25 mouse cellular contexts compared by ENCODE assay signal in genomic region chr17:12941543-12942260, GRCm38 (mm10). TPM values are rescaled to one million over a fixed set of nuclear protein-coding genes. Genes with fewer than 3 reads are reported as not detected.
DNase-seq lines count a peak whose midpoint lies in the region; ATAC-seq and TF ChIP-seq lines count a peak whose summit lies in the region.
"Had no signal": no experiment of that assay in that cellular context is flagged by ENCODE, and none has a peak within 500 bp of the region (broad histone marks: within the 10 kb centered on the region; RNA-seq: fewer than 3 reads in every experiment).

No protein-coding gene starts in this region.

- H3K27me3 ChIP-seq in liver, embryonic 12.5 days (replicated peaks): no peaks in the 10 kb centered on the region
- H3K27me3 ChIP-seq in liver, embryonic 11.5 days (replicated peaks; ENCODE audit: control insufficient read depth, insufficient read depth, low read length): no peaks in the 10 kb centered on the region
- no peaks in the 10 kb centered on the region; the same call in 1 of the 2 replicates for H3K27me3 ChIP-seq in testis, adult 2 months (ENCODE audit: control insufficient read depth, insufficient read depth, low read length)
- H3K27me3 ChIP-seq: embryonic facial prominence, embryonic 13.5 days; forebrain, embryonic 15.5 days; heart, embryonic 13.5 days; hindbrain, embryonic 12.5 days; hindbrain, embryonic 15.5 days had no signal

- 73% methylated on average over 8 of the region's 8 CpGs for WGBS in liver, embryonic 12.5 days (ENCODE audit: insufficient replicate concordance)
- 71% methylated on average over 8 of the region's 8 CpGs for WGBS in liver, embryonic 11.5 days

- H3K27ac ChIP-seq in liver, embryonic 12.5 days: no peak overlapping the region
- no peak overlapping the region for H3K27ac ChIP-seq in liver, embryonic 11.5 days (ENCODE audit: low read depth, low read length)
- peak overlapping the region; percentile 80 for H3K27ac ChIP-seq in testis, adult 2 months (ENCODE audit: control insufficient read depth, insufficient read depth, low read depth, low read length)
- H3K27ac ChIP-seq: embryonic facial prominence, embryonic 13.5 days; forebrain, embryonic 12.5 days; forebrain, embryonic 15.5 days; heart, adult 2 months; heart, embryonic 10.5 days; heart, embryonic 13.5 days; hindbrain, embryonic 12.5 days; hindbrain, embryonic 15.5 days had no signal

- DNase-seq in liver, embryonic 11.5 days (ENCODE audit: low spot score): no peak
- DNase-seq in spleen, postnatal 10 days (ENCODE audit: low spot score in 2 of 2): no peak
- no peak for DNase-seq in cerebellum, postnatal 10 days
- DNase-seq: adrenal gland, adult 8-10 months; adrenal gland, postnatal 25 days; cerebellum, adult 11-12 months; cerebellum, adult 8-10 months; cerebellum, postnatal 14 days; gastrocnemius, postnatal 25 days; heart, adult 2 months; heart, postnatal 14 days had no signal

- 0 out of 2 replicates have a peak overlapping the region, but pooled peaks have one; percentile 4 for H3K9ac ChIP-seq in liver, embryonic 12.5 days
- no peak overlapping the region for H3K9ac ChIP-seq in liver, embryonic 11.5 days (ENCODE audit: low read depth, low read length)
- H3K9ac ChIP-seq: embryonic facial prominence, embryonic 13.5 days; forebrain, embryonic 12.5 days; forebrain, embryonic 15.5 days; heart, embryonic 13.5 days; hindbrain, embryonic 12.5 days; hindbrain, embryonic 15.5 days had no signal

- H3K4me3 ChIP-seq in liver, embryonic 12.5 days: no peak overlapping the region
- H3K4me3 ChIP-seq in liver, embryonic 11.5 days (ENCODE audit: low read depth, low read length): no peak overlapping the region
- no peak overlapping the region for H3K4me3 ChIP-seq in testis, adult 2 months (ENCODE audit: control insufficient read depth, low read depth, low read length)
- H3K4me3 ChIP-seq: embryonic facial prominence, embryonic 13.5 days; erythroblast, embryonic 14.5 days; forebrain, embryonic 12.5 days; forebrain, embryonic 15.5 days; heart, adult 2 months; heart, embryonic 10.5 days; hindbrain, embryonic 12.5 days; hindbrain, embryonic 15.5 days had no signal

- H3K4me2 ChIP-seq in liver, embryonic 12.5 days: no peak overlapping the region
- H3K4me2 ChIP-seq in liver, embryonic 11.5 days: no peak overlapping the region
- H3K4me2 ChIP-seq: embryonic facial prominence, embryonic 13.5 days; forebrain, embryonic 12.5 days; forebrain, embryonic 15.5 days; hindbrain, embryonic 12.5 days; hindbrain, embryonic 15.5 days had no signal

- no peak for TF ChIP-seq POLR2A in testis, adult 2 months (IDR thresholded peaks at IDR 0.05; ENCODE audit: control insufficient read depth, low read depth, low read length)

- no peak for ATAC-seq in liver, embryonic 12.5 days
- no peak for ATAC-seq in liver, embryonic 11.5 days (replicated peaks; ENCODE audit: low FRiP score)
- ATAC-seq in megakaryocyte progenitor cell, adult 5-6 weeks (replicated peaks; ENCODE audit: poor library complexity): peak; percentile 18; the same call in 1 of the 2 replicates
- ATAC-seq: CD4-positive, CD25-positive, alpha-beta regulatory T cell, adult 4 months; forebrain, embryonic 15.5 days had no signal

- peaks cover 23% of the 10 kb centered on the region for H3K4me1 ChIP-seq in liver, embryonic 12.5 days
- peaks cover 3% of the 10 kb centered on the region for H3K4me1 ChIP-seq in liver, embryonic 11.5 days (replicated peaks; ENCODE audit: control insufficient read depth, insufficient read depth, low read length)
- H3K4me1 ChIP-seq in testis, adult 2 months (ENCODE audit: control insufficient read depth, insufficient read depth, low read length): peaks cover 14% of the 10 kb centered on the region

- TF ChIP-seq CTCF in testis, adult 2 months (IDR thresholded peaks at IDR 0.05; ENCODE audit: control insufficient read depth, insufficient read depth, insufficient replicate concordance, low read depth, low read length): no peak

- no peaks in the 10 kb centered on the region for H3K9me3 ChIP-seq in liver, embryonic 12.5 days (replicated peaks)
- no peaks in the 10 kb centered on the region for H3K9me3 ChIP-seq in liver, embryonic 11.5 days (ENCODE audit: control insufficient read depth, low read length)
- H3K9me3 ChIP-seq: embryonic facial prominence, embryonic 13.5 days; forebrain, embryonic 12.5 days; forebrain, embryonic 15.5 days; heart, embryonic 10.5 days; heart, embryonic 13.5 days; hindbrain, embryonic 12.5 days; hindbrain, embryonic 15.5 days had no signal

- peaks cover 42% of the 10 kb centered on the region for H3K36me3 ChIP-seq in liver, embryonic 12.5 days
- peaks cover 12% of the 10 kb centered on the region; the same call in 1 of the 2 replicates for H3K36me3 ChIP-seq in liver, embryonic 11.5 days (ENCODE audit: control insufficient read depth, insufficient read depth, low read length)
- H3K36me3 ChIP-seq in testis, adult 2 months (ENCODE audit: control insufficient read depth, insufficient read depth, low read length): no peaks in the 10 kb centered on the region

RNA-seq across cellular contexts. Expression of gene Acat3, which starts 1.3 kb away (rescaled TPM):
- polyA plus RNA-seq in liver, embryonic 12.5 days (2016; fragmentation: Nextera tagmentation; extraction: Ambion mirVana): 1.2 and 1.4 TPM in 2 replicates
- polyA plus RNA-seq in liver, embryonic 11.5 days (2014; fragmentation: Nextera tagmentation; extraction: Ambion mirVana): 0.62 and 1.1 TPM in 2 replicates
- 0.07 TPM in 1 of 2 replicates, not detected in the other for total RNA-seq in megakaryocyte progenitor cell, adult 5-6 weeks (2015)
- 0.30 and 0.54 TPM in 2 replicates for total RNA-seq in megakaryocyte progenitor cell, adult 5-6 weeks (2017)
- 1.9 and 2.9 TPM in 2 replicates for polyA plus RNA-seq in testis, adult 2 months (2012; rRNA removed)
- total RNA-seq: gastrocnemius, adult 8-10 months; gastrocnemius, postnatal 25 days; heart, adult 2 months had no signal

RNA-seq across cellular contexts. Expression of gene Acat2, which starts 18.8 kb away (rescaled TPM):
- 99.2 and 103 TPM in 2 replicates for polyA plus RNA-seq in liver, embryonic 12.5 days (2016; fragmentation: Nextera tagmentation; extraction: Ambion mirVana)
- 113 and 126 TPM in 2 replicates for polyA plus RNA-seq in liver, embryonic 11.5 days (2014; fragmentation: Nextera tagmentation; extraction: Ambion mirVana)
- 16.4 and 18.1 TPM in 2 replicates for total RNA-seq in megakaryocyte progenitor cell, adult 5-6 weeks (2015)
- 14.7 and 16.7 TPM in 2 replicates for total RNA-seq in megakaryocyte progenitor cell, adult 5-6 weeks (2017)
- polyA plus RNA-seq in testis, adult 2 months (2012; rRNA removed): 8.0 and 10.3 TPM in 2 replicates

RNA-seq across cellular contexts. Expression of gene Mrpl18, which starts 25.6 kb away (rescaled TPM):
- polyA plus RNA-seq in liver, embryonic 12.5 days (2016; fragmentation: Nextera tagmentation; extraction: Ambion mirVana): 189 and 194 TPM in 2 replicates
- polyA plus RNA-seq in liver, embryonic 11.5 days (2014; fragmentation: Nextera tagmentation; extraction: Ambion mirVana): 256 and 263 TPM in 2 replicates
- total RNA-seq in megakaryocyte progenitor cell, adult 5-6 weeks (2015): 168 and 184 TPM in 2 replicates
- 213 TPM in 2 replicates for total RNA-seq in megakaryocyte progenitor cell, adult 5-6 weeks (2017)
- 26.3 and 32.3 TPM in 2 replicates for polyA plus RNA-seq in testis, adult 2 months (2012; rRNA removed)

RNA-seq across cellular contexts. Expression of gene Tcp1, which starts 26.2 kb away (rescaled TPM):
- polyA plus RNA-seq in liver, embryonic 12.5 days (2016; fragmentation: Nextera tagmentation; extraction: Ambion mirVana): 404 and 413 TPM in 2 replicates
- polyA plus RNA-seq in liver, embryonic 11.5 days (2014; fragmentation: Nextera tagmentation; extraction: Ambion mirVana): 549 and 610 TPM in 2 replicates
- total RNA-seq in megakaryocyte progenitor cell, adult 5-6 weeks (2015): 568 and 575 TPM in 2 replicates
- total RNA-seq in megakaryocyte progenitor cell, adult 5-6 weeks (2017): 901 and 1,100 TPM in 2 replicates
- polyA plus RNA-seq in testis, adult 2 months (2012; rRNA removed): 676 and 702 TPM in 2 replicates

RNA-seq across cellular contexts. Expression of gene Pnldc1, which starts 31.7 kb away (rescaled TPM):
- polyA plus RNA-seq in liver, embryonic 12.5 days (2016; fragmentation: Nextera tagmentation; extraction: Ambion mirVana): 0.72 and 1.5 TPM in 2 replicates
- 1.8 and 1.9 TPM in 2 replicates for polyA plus RNA-seq in liver, embryonic 11.5 days (2014; fragmentation: Nextera tagmentation; extraction: Ambion mirVana)
- 1.3 and 1.4 TPM in 2 replicates for total RNA-seq in megakaryocyte progenitor cell, adult 5-6 weeks (2015)
- total RNA-seq in megakaryocyte progenitor cell, adult 5-6 weeks (2017): 3.5 TPM in 1 of 2 replicates, not detected in the other
- 13.9 and 17.1 TPM in 2 replicates for polyA plus RNA-seq in testis, adult 2 months (2012; rRNA removed)
- total RNA-seq: hematopoietic stem cell, adult 5-6 weeks had no signal
